Mouse (Mus musculus): Measurements from ENCODE around the gene Fgd4. TPM values are rescaled to one million over a fixed set of nuclear protein-coding genes. Genes with fewer than 3 reads are reported as not detected.

Gene Fgd4
- 11.7 and 16.2 TPM in 2 replicates for polyA plus RNA-seq (2014; fragmentation: Nextera tagmentation; extraction: Ambion mirVana)

- Histone ChIP-seq H3K9me3 (ENCODE audit: control insufficient read depth, low read length) (no peaks in the 10 kb centered on the region), H3K4me3 (ENCODE audit: low read length) (peak within 1 kb of the TSS; percentile 82), H3K27ac (ENCODE audit: low read depth, low read length) (peak within 1 kb of the TSS; percentile 91), H3K9ac (ENCODE audit: low read depth, low read length) (peak within 1 kb of the TSS; percentile 90), H3K4me2 (replicated peaks; ENCODE audit: low read depth, low read length) (peak within 1 kb of the TSS; percentile 86), H3K36me3 (ENCODE audit: control insufficient read depth, insufficient read depth, low read length) (no peaks in the 10 kb centered on the region), H3K4me1 (ENCODE audit: control insufficient read depth, insufficient read depth, low read length) (0 out of 2 replicates have a peak, but pooled peaks cover 7% of the 10 kb centered on the region), H3K27me3 (ENCODE audit: control insufficient read depth, insufficient read depth, low read length) (no peaks in the 10 kb centered on the region)
- peak; percentile 67 for ATAC-seq (ENCODE audit: low FRiP score, low TSS enrichment)
- WGBS, result 26% methylated on average over 5 of the region's 5 CpGs
Observed at GRCm38 (mm10) chr16:16600461-16600860, at the start of gene Fgd4. Gene Fgd4, minus strand, starts transcription at chr16:16600549.

GRCm38 (mm10) chr16:16645148-16645547 lies 44.8 kb upstream of the Fgd4 start:
- no peaks in the 10 kb centered on the region for H3K9me3 ChIP-seq (ENCODE audit: control insufficient read depth, low read length)
- no peaks in the 10 kb centered on the region for H3K27me3 ChIP-seq (ENCODE audit: control insufficient read depth, insufficient read depth, low read length)
- H3K4me2 ChIP-seq (replicated peaks; ENCODE audit: low read depth, low read length), result no peak overlapping the region
- no peaks in the 10 kb centered on the region for H3K4me1 ChIP-seq (ENCODE audit: control insufficient read depth, insufficient read depth, low read length)
- no peaks in the 10 kb centered on the region for H3K36me3 ChIP-seq (ENCODE audit: control insufficient read depth, insufficient read depth, low read length)
- no peak overlapping the region for H3K9ac ChIP-seq (ENCODE audit: low read depth, low read length)
- WGBS, result 87% methylated on average over 1 of the region's 1 CpGs
- H3K4me3 ChIP-seq (ENCODE audit: low read length), result no peak overlapping the region
- ATAC-seq (ENCODE audit: low FRiP score, low TSS enrichment), result no peak
- no peak overlapping the region for H3K27ac ChIP-seq (ENCODE audit: low read depth, low read length)

DNA sequence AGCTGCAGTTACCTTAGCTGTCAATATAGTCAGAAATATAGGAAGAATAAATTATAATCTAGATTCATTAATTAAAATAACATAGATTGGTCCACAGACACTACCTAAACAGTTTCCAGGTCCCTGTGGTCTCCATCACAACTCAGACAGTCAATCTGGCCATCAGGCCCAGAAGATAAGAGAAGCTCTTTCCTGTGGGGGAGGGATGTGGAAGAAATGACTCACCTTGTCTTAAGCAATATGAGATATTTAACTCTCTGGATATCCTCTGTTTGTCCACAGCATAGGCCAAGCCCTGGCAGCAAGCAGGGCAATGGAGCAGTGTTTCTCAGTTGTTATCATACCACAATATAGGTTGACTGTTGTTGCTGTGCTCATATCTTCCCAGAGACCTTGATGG lies 33.4 kb upstream of the Fgd4 start:
- Histone ChIP-seq H3K9me3 (ENCODE audit: control insufficient read depth, low read length) (peaks cover 4% of the 10 kb centered on the region; the same call in 1 of the 2 replicates), H3K9ac (ENCODE audit: low read depth, low read length) (no peak overlapping the region), H3K27ac (ENCODE audit: low read depth, low read length) (no peak overlapping the region), H3K4me2 (replicated peaks; ENCODE audit: low read depth, low read length) (no peak overlapping the region), H3K27me3 (ENCODE audit: control insufficient read depth, insufficient read depth, low read length) (no peaks in the 10 kb centered on the region), H3K36me3 (ENCODE audit: control insufficient read depth, insufficient read depth, low read length) (no peaks in the 10 kb centered on the region), H3K4me1 (ENCODE audit: control insufficient read depth, insufficient read depth, low read length) (no peaks in the 10 kb centered on the region), H3K4me3 (ENCODE audit: low read length) (no peak overlapping the region)
- ATAC-seq (ENCODE audit: low FRiP score, low TSS enrichment), result no peak

DNA sequence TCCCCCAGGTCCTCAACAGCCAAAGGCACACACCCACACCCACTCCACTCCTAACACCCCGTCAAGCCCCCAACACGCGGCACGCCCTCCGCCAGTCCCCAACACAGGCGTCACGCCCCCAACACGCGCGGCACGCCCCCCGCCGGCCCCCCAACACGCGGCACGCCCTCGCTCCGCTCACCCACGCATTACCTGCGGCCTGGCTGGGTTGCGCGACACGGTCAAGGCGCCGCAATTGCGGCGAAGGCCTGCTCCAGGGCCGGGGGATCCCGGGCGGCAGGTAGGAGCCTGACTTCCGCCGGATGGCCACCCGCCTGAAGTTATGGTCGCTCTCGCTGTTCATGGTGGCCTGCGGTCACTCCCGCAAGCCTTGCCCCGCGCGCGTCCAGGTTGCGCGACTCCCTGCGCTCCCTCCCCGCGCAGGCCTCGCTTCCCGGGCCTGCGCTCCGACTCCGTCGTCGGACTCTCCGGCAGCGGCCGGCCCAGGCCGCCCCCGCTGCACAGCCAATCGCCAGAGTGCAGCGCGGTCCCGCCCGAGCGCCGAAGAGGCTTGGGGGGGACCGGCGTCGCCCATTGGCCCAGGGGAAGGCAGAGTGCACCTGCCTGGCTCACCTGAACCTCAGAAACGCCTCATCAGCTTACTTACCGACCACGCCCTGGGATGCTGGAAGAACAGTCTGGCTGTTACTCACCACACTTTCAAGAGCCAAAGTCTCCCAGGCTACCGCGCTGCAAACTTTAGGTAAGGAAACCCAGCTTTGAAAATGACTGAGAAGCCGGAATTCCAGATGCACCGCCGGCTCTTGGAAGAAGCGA lies 555 bp downstream of the Fgd4 start:
- Histone ChIP-seq H3K36me3 (ENCODE audit: control insufficient read depth, insufficient read depth, low read length) (no peaks in the 10 kb centered on the region), H3K9ac (ENCODE audit: low read depth, low read length) (peak overlapping the region; percentile 90), H3K27ac (ENCODE audit: low read depth, low read length) (peak overlapping the region; percentile 91), H3K27me3 (ENCODE audit: control insufficient read depth, insufficient read depth, low read length) (no peaks in the 10 kb centered on the region), H3K4me3 (ENCODE audit: low read length) (peak overlapping the region; percentile 82), H3K4me2 (replicated peaks; ENCODE audit: low read depth, low read length) (peak overlapping the region; percentile 86), H3K4me1 (ENCODE audit: control insufficient read depth, insufficient read depth, low read length) (0 out of 2 replicates have a peak, but pooled peaks cover 7% of the 10 kb centered on the region), H3K9me3 (ENCODE audit: control insufficient read depth, low read length) (no peaks in the 10 kb centered on the region)
- ATAC-seq (ENCODE audit: low FRiP score, low TSS enrichment), result peak; percentile 98
- under 1% methylated on average over 73 of the region's 77 CpGs for WGBS

DNA sequence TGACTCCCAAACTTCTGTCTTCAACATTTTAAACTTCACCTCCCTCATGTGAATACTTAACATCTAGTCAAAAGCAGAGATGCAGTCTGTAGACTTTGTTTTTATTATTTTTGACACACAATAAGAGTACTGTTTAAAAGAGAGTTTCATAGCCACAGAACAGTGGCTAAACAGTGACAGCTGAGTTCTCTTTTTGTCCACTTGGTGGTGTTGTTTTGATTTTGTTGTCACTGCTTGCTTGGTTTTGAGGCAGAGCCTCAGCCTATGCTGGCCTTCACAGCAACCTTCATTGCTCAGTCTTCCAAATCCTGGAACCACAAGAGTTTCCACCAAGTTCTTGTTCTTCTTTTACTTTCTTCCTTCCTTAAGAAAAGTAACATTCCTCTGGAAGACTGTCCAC lies 3.8 kb downstream of the Fgd4 start:
- Histone ChIP-seq H3K4me2 (replicated peaks; ENCODE audit: low read depth, low read length) (no peak overlapping the region), H3K36me3 (ENCODE audit: control insufficient read depth, insufficient read depth, low read length) (no peaks in the 10 kb centered on the region), H3K4me3 (ENCODE audit: low read length) (no peak overlapping the region), H3K9ac (ENCODE audit: low read depth, low read length) (no peak overlapping the region), H3K27me3 (ENCODE audit: control insufficient read depth, insufficient read depth, low read length) (no peaks in the 10 kb centered on the region), H3K27ac (ENCODE audit: low read depth, low read length) (no peak overlapping the region), H3K4me1 (ENCODE audit: control insufficient read depth, insufficient read depth, low read length) (0 out of 2 replicates have a peak, but pooled peaks cover 7% of the 10 kb centered on the region), H3K9me3 (ENCODE audit: control insufficient read depth, low read length) (no peaks in the 10 kb centered on the region)
- ATAC-seq (ENCODE audit: low FRiP score, low TSS enrichment), result no peak

DNA sequence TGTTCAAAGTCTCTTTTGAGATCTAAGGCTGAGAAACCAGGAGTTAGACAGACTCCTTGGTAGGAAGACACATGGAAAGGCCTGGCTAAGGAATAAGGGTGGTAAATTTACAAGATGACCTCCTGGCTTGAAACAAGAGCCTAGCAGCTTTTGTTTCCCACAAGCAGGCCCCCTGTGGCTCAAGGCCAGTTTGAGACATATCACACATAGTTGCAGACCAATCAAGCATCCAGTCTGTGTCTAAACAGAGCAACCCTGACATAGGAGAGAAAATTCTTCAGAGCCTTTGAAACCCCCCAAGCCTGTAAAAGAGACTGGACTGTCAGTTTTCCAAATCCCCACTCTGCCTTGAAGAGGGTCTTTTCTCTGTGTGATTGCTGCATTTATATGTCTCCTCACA lies 7.7 kb downstream of the Fgd4 start:
- Histone ChIP-seq H3K9me3 (ENCODE audit: control insufficient read depth, low read length) (no peaks in the 10 kb centered on the region), H3K27me3 (ENCODE audit: control insufficient read depth, insufficient read depth, low read length) (no peaks in the 10 kb centered on the region), H3K9ac (ENCODE audit: low read depth, low read length) (no peak overlapping the region), H3K4me1 (ENCODE audit: control insufficient read depth, insufficient read depth, low read length) (no peaks in the 10 kb centered on the region), H3K4me3 (ENCODE audit: low read length) (no peak overlapping the region), H3K36me3 (ENCODE audit: control insufficient read depth, insufficient read depth, low read length) (no peaks in the 10 kb centered on the region), H3K4me2 (replicated peaks; ENCODE audit: low read depth, low read length) (no peak overlapping the region), H3K27ac (ENCODE audit: low read depth, low read length) (no peak overlapping the region)
- ATAC-seq (ENCODE audit: low FRiP score, low TSS enrichment), result no peak

- H3K9me3 ChIP-seq (ENCODE audit: control insufficient read depth, low read length), result no peaks in the 10 kb centered on the region
- H3K9ac ChIP-seq (ENCODE audit: low read depth, low read length), result no peak overlapping the region
- H3K36me3 ChIP-seq (ENCODE audit: control insufficient read depth, insufficient read depth, low read length), result no peaks in the 10 kb centered on the region
- H3K27ac ChIP-seq (ENCODE audit: low read depth, low read length), result no peak overlapping the region
- no peak overlapping the region for H3K4me3 ChIP-seq (ENCODE audit: low read length)
- ATAC-seq (ENCODE audit: low FRiP score, low TSS enrichment), result peak; percentile 80; the same call in 1 of the 2 replicates
- H3K4me1 ChIP-seq (ENCODE audit: control insufficient read depth, insufficient read depth, low read length), result no peaks in the 10 kb centered on the region
- H3K27me3 ChIP-seq (ENCODE audit: control insufficient read depth, insufficient read depth, low read length), result no peaks in the 10 kb centered on the region
- H3K4me2 ChIP-seq (replicated peaks; ENCODE audit: low read depth, low read length), result no peak overlapping the region
- 75% methylated on average over 4 of the region's 4 CpGs for WGBS
Observed at GRCm38 (mm10) chr16:16584409-16585032, 15.8 kb downstream of the Fgd4 start.

- Histone ChIP-seq H3K4me1 (ENCODE audit: control insufficient read depth, insufficient read depth, low read length) (no peaks in the 10 kb centered on the region), H3K36me3 (ENCODE audit: control insufficient read depth, insufficient read depth, low read length) (no peaks in the 10 kb centered on the region), H3K27ac (ENCODE audit: low read depth, low read length) (no peak overlapping the region), H3K4me3 (ENCODE audit: low read length) (no peak overlapping the region), H3K4me2 (replicated peaks; ENCODE audit: low read depth, low read length) (no peak overlapping the region), H3K9ac (ENCODE audit: low read depth, low read length) (no peak overlapping the region), H3K27me3 (ENCODE audit: control insufficient read depth, insufficient read depth, low read length) (no peaks in the 10 kb centered on the region), H3K9me3 (ENCODE audit: control insufficient read depth, low read length) (no peaks in the 10 kb centered on the region)
- ATAC-seq (ENCODE audit: low FRiP score, low TSS enrichment), result no peak
Observed at GRCm38 (mm10) chr16:16576556-16576955, 23.8 kb downstream of the Fgd4 start.

DNA sequence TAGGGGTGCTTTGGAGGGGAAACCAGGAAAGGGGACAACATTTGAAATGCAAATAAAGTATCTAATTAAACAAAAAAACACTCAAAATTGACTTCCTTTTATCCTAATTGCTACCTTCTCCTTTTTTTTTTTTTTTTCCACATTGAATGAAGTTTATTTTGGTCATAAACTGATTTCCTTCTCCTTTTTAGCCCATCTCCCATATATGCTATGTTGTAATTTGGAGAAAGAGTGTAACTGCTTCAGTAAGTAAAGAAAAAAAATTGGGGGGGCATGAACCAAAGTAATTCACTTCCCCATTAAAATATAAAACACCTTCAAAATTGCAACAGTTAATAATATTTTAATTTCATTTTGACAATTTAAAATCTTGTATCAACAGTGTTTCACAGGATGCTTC lies 25.8 kb downstream of the Fgd4 start:
- no peaks in the 10 kb centered on the region for H3K36me3 ChIP-seq (ENCODE audit: control insufficient read depth, insufficient read depth, low read length)
- H3K4me3 ChIP-seq (ENCODE audit: low read length), result no peak overlapping the region
- no peaks in the 10 kb centered on the region for H3K4me1 ChIP-seq (ENCODE audit: control insufficient read depth, insufficient read depth, low read length)
- no peak for ATAC-seq (ENCODE audit: low FRiP score, low TSS enrichment)
- no peaks in the 10 kb centered on the region for H3K27me3 ChIP-seq (ENCODE audit: control insufficient read depth, insufficient read depth, low read length)
- no peak overlapping the region for H3K9ac ChIP-seq (ENCODE audit: low read depth, low read length)
- no peaks in the 10 kb centered on the region for H3K9me3 ChIP-seq (ENCODE audit: control insufficient read depth, low read length)
- no peak overlapping the region for H3K27ac ChIP-seq (ENCODE audit: low read depth, low read length)
- no peak overlapping the region for H3K4me2 ChIP-seq (replicated peaks; ENCODE audit: low read depth, low read length)
